Mouse (Mus musculus): Measurements from ENCODE around the gene Bcor. TPM values are rescaled to one million over a fixed set of nuclear protein-coding genes. Genes with fewer than 3 reads are reported as not detected.

Bcor gene
- total and polyA plus RNA-seq, 3 experiments, result 70.0 to 177 (median 80.8) TPM

- no peak overlapping the region for H3K4me3 ChIP-seq (ENCODE audit: low read depth, low read length)
- DNase-seq (ENCODE audit: low spot score), result no peak
- no peaks in the 10 kb centered on the region for H3K4me1 ChIP-seq (ENCODE audit: insufficient read depth, low read depth, low read length)
- TF ChIP-seq TAL1 (conservative IDR thresholded peaks at IDR 0.05; ENCODE audit: low read depth, low read length) (no peak), CTCF (IDR thresholded peaks at IDR 0.05; ENCODE audit: low read depth, low read length) (no peak), GATA2 (IDR thresholded peaks at IDR 0.05; ENCODE audit: borderline replicate concordance, low read depth, low read length) (no peak), GATA1 (IDR thresholded peaks at IDR 0.05; ENCODE audit: borderline replicate concordance, low read length) (no peak), POLR2AphosphoS5 (IDR thresholded peaks at IDR 0.05; ENCODE audit: insufficient replicate concordance, low read depth, low read length) (no peak)
- no peak for ATAC-seq (ENCODE audit: extremely low read depth, insufficient number of reproducible peaks, low FRiP score, poor library complexity, severe bottlenecking)
- peaks cover 30% of the 10 kb centered on the region for H3K27me3 ChIP-seq (ENCODE audit: insufficient read depth, low read length)
- no peaks in the 10 kb centered on the region for H3K36me3 ChIP-seq (replicated peaks)
- no peaks in the 10 kb centered on the region for H3K9me3 ChIP-seq (replicated peaks)
Observed at GRCm38 (mm10) chrX:12105358-12105757, 54.8 kb downstream of the Bcor start.

GRCm38 (mm10) chrX:12096783-12097526, 63.2 kb downstream of the Bcor start:
- H3K9me3 ChIP-seq (replicated peaks), result no peaks in the 10 kb centered on the region
- no peak for ATAC-seq (ENCODE audit: extremely low read depth, insufficient number of reproducible peaks, low FRiP score, poor library complexity, severe bottlenecking)
- TF ChIP-seq CTCF (IDR thresholded peaks at IDR 0.05; ENCODE audit: low read depth, low read length) (no peak), TAL1 (conservative IDR thresholded peaks at IDR 0.05; ENCODE audit: low read depth, low read length) (no peak)
- no peak for DNase-seq (ENCODE audit: low spot score)
- no peaks in the 10 kb centered on the region; the same call in 1 of the 2 replicates for H3K4me1 ChIP-seq (ENCODE audit: insufficient read depth, low read depth, low read length)
- peaks cover 65% of the 10 kb centered on the region for H3K27me3 ChIP-seq (ENCODE audit: insufficient read depth, low read length)
- no peak overlapping the region for H3K4me3 ChIP-seq (ENCODE audit: low read depth, low read length)
- H3K36me3 ChIP-seq (replicated peaks), result no peaks in the 10 kb centered on the region

GRCm38 (mm10) chrX:12093371-12093770, 66.8 kb downstream of the Bcor start:
- H3K4me1 ChIP-seq (ENCODE audit: insufficient read depth, low read depth, low read length), result peaks cover 21% of the 10 kb centered on the region
- no peak for DNase-seq (ENCODE audit: low spot score)

GRCm38 (mm10) chrX:12091431-12092061, 68.6 kb downstream of the Bcor start:
- DNase-seq (ENCODE audit: low spot score) (no peak), ATAC-seq (ENCODE audit: extremely low read depth, insufficient number of reproducible peaks, low FRiP score, poor library complexity, severe bottlenecking) (no peak)
- no peak for TF ChIP-seq CTCF (IDR thresholded peaks at IDR 0.05; ENCODE audit: low read depth, low read length)
- no peak for TF ChIP-seq GATA1 (IDR thresholded peaks at IDR 0.05; ENCODE audit: borderline replicate concordance, low read length)
- TF ChIP-seq GATA2 (IDR thresholded peaks at IDR 0.05; ENCODE audit: borderline replicate concordance, low read depth, low read length), result no peak
- TF ChIP-seq POLR2AphosphoS5 (IDR thresholded peaks at IDR 0.05; ENCODE audit: insufficient replicate concordance, low read depth, low read length), result no peak
- TF ChIP-seq TAL1 (conservative IDR thresholded peaks at IDR 0.05; ENCODE audit: low read depth, low read length), result no peak
- Histone ChIP-seq H3K9me3 (replicated peaks) (no peaks in the 10 kb centered on the region), H3K4me3 (ENCODE audit: low read depth, low read length) (peak overlapping the region; percentile 75), H3K4me1 (ENCODE audit: insufficient read depth, low read depth, low read length) (peaks cover 21% of the 10 kb centered on the region), H3K36me3 (replicated peaks) (no peaks in the 10 kb centered on the region), H3K27me3 (ENCODE audit: insufficient read depth, low read length) (peaks cover 30% of the 10 kb centered on the region)

More at GRCm38 (mm10) chrX:12093371-12093770, 66.8 kb downstream of the Bcor start:
- Histone ChIP-seq H3K4me3 (ENCODE audit: low read depth, low read length) (no peak overlapping the region), H3K27me3 (ENCODE audit: insufficient read depth, low read length) (peaks cover 47% of the 10 kb centered on the region), H3K36me3 (replicated peaks) (no peaks in the 10 kb centered on the region), H3K9me3 (replicated peaks) (no peaks in the 10 kb centered on the region)
- no peak for ATAC-seq (ENCODE audit: extremely low read depth, insufficient number of reproducible peaks, low FRiP score, poor library complexity, severe bottlenecking)
- TF ChIP-seq CTCF (IDR thresholded peaks at IDR 0.05; ENCODE audit: low read depth, low read length), result no peak

- no peaks in the 10 kb centered on the region for H3K9me3 ChIP-seq (replicated peaks)
- H3K4me3 ChIP-seq (ENCODE audit: low read depth, low read length), result peak overlapping the region; percentile 75
- H3K4me1 ChIP-seq (ENCODE audit: insufficient read depth, low read depth, low read length), result peaks cover 21% of the 10 kb centered on the region
- H3K36me3 ChIP-seq (replicated peaks), result no peaks in the 10 kb centered on the region
- H3K27me3 ChIP-seq (ENCODE audit: insufficient read depth, low read length), result peaks cover 24% of the 10 kb centered on the region
- ATAC-seq (ENCODE audit: extremely low read depth, insufficient number of reproducible peaks, low FRiP score, poor library complexity, severe bottlenecking) (no peak), DNase-seq (ENCODE audit: low spot score) (no peak)
- TF ChIP-seq GATA1 (IDR thresholded peaks at IDR 0.05; ENCODE audit: borderline replicate concordance, low read length) (no peak), GATA2 (IDR thresholded peaks at IDR 0.05; ENCODE audit: borderline replicate concordance, low read depth, low read length) (no peak), CTCF (IDR thresholded peaks at IDR 0.05; ENCODE audit: low read depth, low read length) (no peak), TAL1 (conservative IDR thresholded peaks at IDR 0.05; ENCODE audit: low read depth, low read length) (no peak), POLR2AphosphoS5 (IDR thresholded peaks at IDR 0.05; ENCODE audit: insufficient replicate concordance, low read depth, low read length) (no peak)
Observed at GRCm38 (mm10) chrX:12090871-12091404, 69.2 kb downstream of the Bcor start.

- ATAC-seq (ENCODE audit: extremely low read depth, insufficient number of reproducible peaks, low FRiP score, poor library complexity, severe bottlenecking) (no peak), DNase-seq (ENCODE audit: low spot score) (no peak)
- TF ChIP-seq POLR2AphosphoS5 (IDR thresholded peaks at IDR 0.05; ENCODE audit: insufficient replicate concordance, low read depth, low read length) (no peak), CTCF (IDR thresholded peaks at IDR 0.05; ENCODE audit: low read depth, low read length) (no peak), TAL1 (conservative IDR thresholded peaks at IDR 0.05; ENCODE audit: low read depth, low read length) (no peak), GATA1 (IDR thresholded peaks at IDR 0.05; ENCODE audit: borderline replicate concordance, low read length) (no peak), GATA2 (IDR thresholded peaks at IDR 0.05; ENCODE audit: borderline replicate concordance, low read depth, low read length) (no peak)
- H3K9me3 ChIP-seq (replicated peaks), result no peaks in the 10 kb centered on the region
- no peaks in the 10 kb centered on the region for H3K36me3 ChIP-seq (replicated peaks)
- peak overlapping the region; percentile 75; the same call in 1 of the 2 replicates for H3K4me3 ChIP-seq (ENCODE audit: low read depth, low read length)
- H3K27me3 ChIP-seq (ENCODE audit: insufficient read depth, low read length), result peaks cover 19% of the 10 kb centered on the region
- peaks cover 25% of the 10 kb centered on the region for H3K4me1 ChIP-seq (ENCODE audit: insufficient read depth, low read depth, low read length)
Observed at GRCm38 (mm10) chrX:12090151-12090870, 69.8 kb downstream of the Bcor start.

All from G1E (cell line).